Mouse (Mus musculus) midbrain, embryonic 14.5 days (tissue): ENCODE measurements around the gene Fbxw21. TPM values are rescaled to one million over a fixed set of nuclear protein-coding genes. Genes with fewer than 3 reads are reported as not detected.

Experiments
- ATAC-seq: fragments of 200-750 bp; cut with Nextera tagmentation; 2 replicates; pipeline ENCODE4 v1.8.0; 2017; ENCODE audit warnings: moderate number of reproducible peaks, moderate library complexity; ENCODE audit not compliant: low FRiP score, low TSS enrichment
- DNase-seq: peaks from one replicate; pipeline ENCODE4 v3.0.0-alpha.2; 2015
- H3K27ac ChIP-seq: fragments of 300-500 bp; sonication (generic); replicated peaks from 2 replicates; pipeline ENCODE4 v1.5.1; 2014; ENCODE audit warnings: mild to moderate bottlenecking, low read depth, low read length, moderate library complexity
- H3K27me3 ChIP-seq: fragments of 300-500 bp; sonication (generic); 2 replicates; pipeline ENCODE4 v1.6.1; 2014; ENCODE audit warnings: low read length, control low read depth, mixed read lengths; ENCODE audit not compliant: control insufficient read depth, insufficient read depth
- H3K36me3 ChIP-seq: fragments of 300-500 bp; sonication (generic); 2 replicates; pipeline ENCODE4 v1.6.1; 2014; ENCODE audit warnings: low read length, control low read depth; ENCODE audit not compliant: control insufficient read depth, insufficient read depth
- H3K4me1 ChIP-seq: fragments of 300-500 bp; sonication (generic); 2 replicates; pipeline ENCODE4 v1.6.1; 2014; ENCODE audit warnings: mild to moderate bottlenecking, antibody characterized with exemption, low read length, control low read depth; ENCODE audit not compliant: control insufficient read depth, insufficient read depth
- H3K4me2 ChIP-seq: fragments of 300-500 bp; sonication (generic); 2 replicates; pipeline ENCODE4 v1.6.1; 2014; ENCODE audit warnings: mild to moderate bottlenecking, low read length, moderate library complexity
- H3K4me3 ChIP-seq: fragments of 300-500 bp; sonication (generic); replicated peaks from 2 replicates; pipeline ENCODE4 v1.5.1; 2014; ENCODE audit warnings: low read depth, low read length
- H3K9ac ChIP-seq: fragments of 300-500 bp; sonication (generic); replicated peaks from 2 replicates; pipeline ENCODE4 v1.6.1; 2014; ENCODE audit warnings: mild to moderate bottlenecking, low read length, moderate library complexity
- H3K9me3 ChIP-seq: fragments of 300-500 bp; sonication (generic); 2 replicates; pipeline ENCODE4 v1.6.1; 2016; ENCODE audit warnings: low read length, control low read depth, mixed read lengths; ENCODE audit not compliant: control insufficient read depth
- WGBS: fragments of 180-500 bp; shearing (Covaris S2); extraction: QIAGEN DNeasy Blood & Tissue Kit; methylation state at CpG from one replicate; pipeline ENCODE4 v1.1.7; 2014; 5-methylcytosine and 5-hydroxymethylcytosine counted together
- polyA plus RNA-seq: library from polyadenylated mRNA; unstranded; fragments of >200 nt; fragmentation: Nextera tagmentation; extraction: Ambion mirVana; gene quantifications from 2 replicates; pipeline ENCODE4 v1.2.1, GENCODE M21; 2014

Gene Fbxw21
- polyA plus RNA-seq, 1 experiment from 2014 or later: not detected

DNA sequence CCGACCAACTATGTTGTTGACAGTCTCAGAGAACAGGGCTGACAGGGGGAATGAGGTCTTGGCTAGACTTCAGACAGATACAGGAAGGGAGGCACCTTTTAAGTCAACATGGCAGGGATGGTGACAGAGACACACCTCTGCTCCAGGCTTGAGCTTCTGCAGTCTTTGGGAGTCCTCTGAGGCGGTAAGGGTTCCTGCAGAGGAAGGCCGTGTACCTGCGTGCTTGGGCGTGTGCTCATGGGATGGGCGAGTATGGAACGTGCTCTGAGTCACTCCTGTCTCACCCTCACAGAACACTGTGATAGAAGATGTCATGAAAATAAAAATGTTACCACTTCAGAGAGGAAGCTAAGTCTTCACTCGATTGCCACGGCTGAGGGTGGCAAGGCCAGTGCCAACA lies 42.3 kb downstream of the Fbxw21 start:
- Histone ChIP-seq H3K36me3 (peaks cover 60% of the 10 kb centered on the region), H3K4me1 (no peaks in the 10 kb centered on the region), H3K27ac (no peak overlapping the region), H3K4me3 (no peak overlapping the region), H3K4me2 (no peak overlapping the region), H3K9me3 (no peaks in the 10 kb centered on the region), H3K27me3 (no peaks in the 10 kb centered on the region), H3K9ac (no peak overlapping the region)
- ATAC-seq: no peak
- no peak for DNase-seq
- 94% methylated on average over 9 of the region's 9 CpGs for WGBS

DNA sequence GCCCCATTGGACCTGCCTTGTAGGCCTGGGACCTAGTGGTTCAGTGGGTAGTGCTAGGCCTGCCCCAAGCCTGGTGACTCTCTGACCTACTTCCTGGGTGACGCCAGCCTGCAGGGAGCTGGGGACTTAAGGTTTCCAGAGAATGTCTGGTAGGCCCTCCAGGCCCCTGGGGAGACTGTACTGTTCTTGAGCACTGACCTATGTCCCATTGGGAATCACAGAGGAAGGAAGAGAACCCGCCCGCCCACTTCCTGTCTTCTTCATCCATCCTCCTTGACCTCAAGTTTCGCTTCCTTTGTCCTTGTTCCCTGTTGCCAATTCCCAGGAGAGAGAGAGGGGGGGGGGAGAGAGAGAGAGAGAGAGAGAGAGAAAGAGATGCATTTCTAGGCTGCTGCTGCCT lies 43.7 kb downstream of the Fbxw21 start:
- no peaks in the 10 kb centered on the region for H3K4me1 ChIP-seq
- DNase-seq (no peak), ATAC-seq (no peak)
- WGBS: 93% methylated on average over 4 of the region's 4 CpGs
- H3K9ac ChIP-seq: no peak overlapping the region
- no peak overlapping the region for H3K27ac ChIP-seq
- H3K9me3 ChIP-seq: no peaks in the 10 kb centered on the region
- peaks cover 75% of the 10 kb centered on the region for H3K36me3 ChIP-seq
- H3K27me3 ChIP-seq: no peaks in the 10 kb centered on the region
- no peak overlapping the region for H3K4me3 ChIP-seq
- no peak overlapping the region for H3K4me2 ChIP-seq

DNA sequence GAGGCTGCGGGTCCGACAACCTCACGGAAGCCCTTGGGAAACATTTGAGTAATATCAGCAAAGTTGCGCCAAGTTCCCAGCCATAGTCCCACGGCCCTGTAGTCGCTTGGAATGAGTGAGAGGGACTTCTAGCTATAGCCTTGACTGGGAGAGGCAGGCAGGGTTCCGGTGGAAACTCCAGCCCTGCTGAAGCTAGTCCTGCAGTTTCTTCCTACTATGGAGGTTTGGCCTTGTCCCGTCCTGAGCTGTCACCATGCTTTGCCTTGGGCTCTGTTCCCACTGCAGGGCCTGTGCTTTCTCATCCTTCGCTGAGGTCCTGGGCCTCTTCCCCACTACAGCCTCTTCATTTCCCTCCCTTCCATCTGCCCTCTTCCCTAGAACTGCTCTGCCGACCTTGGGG lies 45.6 kb downstream of the Fbxw21 start:
- Histone ChIP-seq H3K9ac (no peak overlapping the region), H3K27me3 (no peaks in the 10 kb centered on the region), H3K4me2 (no peak overlapping the region), H3K4me3 (no peak overlapping the region), H3K9me3 (no peaks in the 10 kb centered on the region), H3K27ac (no peak overlapping the region), H3K4me1 (no peaks in the 10 kb centered on the region), H3K36me3 (peaks cover 94% of the 10 kb centered on the region)
- no peak for ATAC-seq
- no peak for DNase-seq
- 94% methylated on average over 10 of the region's 10 CpGs for WGBS

DNA sequence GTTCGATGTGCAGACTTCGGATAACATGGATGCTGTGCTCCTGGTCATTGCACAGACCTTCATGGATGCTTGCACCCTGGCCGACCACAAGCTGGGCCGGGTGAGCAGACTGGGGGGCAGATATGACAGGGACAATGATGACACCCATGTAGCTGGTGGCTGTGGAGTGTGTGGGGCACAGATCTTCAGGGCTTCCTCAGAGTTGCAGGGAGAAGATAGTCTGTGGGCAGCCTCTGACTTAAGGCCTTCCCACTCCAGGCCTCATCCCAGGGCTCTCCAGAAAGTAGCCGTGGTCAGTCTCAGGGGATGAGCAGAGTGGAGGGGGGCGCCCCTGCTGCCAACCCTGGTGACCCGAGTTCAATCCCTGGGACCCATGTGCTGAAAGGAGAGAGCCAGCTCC lies 47.0 kb downstream of the Fbxw21 start:
- Histone ChIP-seq H3K4me2 (no peak overlapping the region), H3K4me3 (no peak overlapping the region), H3K4me1 (no peaks in the 10 kb centered on the region), H3K9ac (no peak overlapping the region), H3K27me3 (no peaks in the 10 kb centered on the region), H3K27ac (no peak overlapping the region), H3K36me3 (peaks cover 100% of the 10 kb centered on the region), H3K9me3 (no peaks in the 10 kb centered on the region)
- ATAC-seq: no peak
- WGBS: 92% methylated on average over 7 of the region's 7 CpGs
- no peak for DNase-seq

DNA sequence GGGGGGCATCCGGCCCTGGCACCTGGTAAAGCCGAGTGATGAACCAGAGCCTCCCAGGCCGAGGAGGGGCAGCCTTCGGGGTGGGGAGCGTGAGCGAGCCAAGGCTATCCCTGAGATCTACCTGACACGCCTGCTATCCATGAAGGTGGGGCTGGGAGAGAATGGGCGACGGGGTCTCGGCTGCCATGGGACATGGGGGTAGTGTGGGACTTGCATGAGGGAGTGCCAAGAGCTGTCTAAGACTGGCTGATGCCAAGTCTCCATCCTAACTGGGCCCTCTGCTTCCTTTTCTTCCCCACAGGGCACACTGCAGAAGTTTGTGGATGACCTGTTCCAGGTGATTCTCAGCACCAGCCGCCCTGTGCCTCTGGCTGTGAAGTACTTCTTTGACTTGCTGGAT lies 47.6 kb downstream of the Fbxw21 start:
- Histone ChIP-seq H3K36me3 (peaks cover 100% of the 10 kb centered on the region), H3K4me2 (no peak overlapping the region), H3K4me3 (no peak overlapping the region), H3K9ac (no peak overlapping the region), H3K27me3 (no peaks in the 10 kb centered on the region), H3K4me1 (no peaks in the 10 kb centered on the region), H3K9me3 (no peaks in the 10 kb centered on the region), H3K27ac (no peak overlapping the region)
- DNase-seq: no peak
- 95% methylated on average over 11 of the region's 11 CpGs for WGBS
- ATAC-seq: no peak

DNA sequence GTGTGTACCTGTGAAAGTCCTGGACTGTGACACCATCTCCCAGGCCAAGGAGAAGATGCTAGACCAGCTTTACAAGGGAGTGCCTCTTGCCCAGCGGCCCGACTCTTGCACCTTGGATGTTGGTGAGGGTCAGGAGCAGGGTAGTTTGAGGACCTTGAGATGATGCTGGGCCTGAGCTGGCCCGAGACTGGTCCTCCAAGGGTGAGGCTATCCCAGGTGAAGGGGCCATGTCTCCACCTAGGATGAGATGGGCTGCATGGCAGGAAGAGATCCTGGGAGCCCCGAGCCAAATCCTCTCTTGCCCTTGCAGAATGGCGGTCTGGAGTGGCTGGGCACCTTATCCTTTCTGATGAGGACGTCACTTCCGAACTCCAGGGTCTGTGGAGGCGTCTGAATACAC lies 48.5 kb downstream of the Fbxw21 start:
- H3K4me1 ChIP-seq: no peaks in the 10 kb centered on the region
- no peak overlapping the region for H3K4me2 ChIP-seq
- H3K9me3 ChIP-seq: no peaks in the 10 kb centered on the region
- ATAC-seq: no peak
- H3K9ac ChIP-seq: no peak overlapping the region
- no peak for DNase-seq
- no peak overlapping the region for H3K4me3 ChIP-seq
- WGBS: 92% methylated on average over 8 of the region's 8 CpGs
- no peaks in the 10 kb centered on the region for H3K27me3 ChIP-seq
- H3K36me3 ChIP-seq: peaks cover 100% of the 10 kb centered on the region
- H3K27ac ChIP-seq: no peak overlapping the region

DNA sequence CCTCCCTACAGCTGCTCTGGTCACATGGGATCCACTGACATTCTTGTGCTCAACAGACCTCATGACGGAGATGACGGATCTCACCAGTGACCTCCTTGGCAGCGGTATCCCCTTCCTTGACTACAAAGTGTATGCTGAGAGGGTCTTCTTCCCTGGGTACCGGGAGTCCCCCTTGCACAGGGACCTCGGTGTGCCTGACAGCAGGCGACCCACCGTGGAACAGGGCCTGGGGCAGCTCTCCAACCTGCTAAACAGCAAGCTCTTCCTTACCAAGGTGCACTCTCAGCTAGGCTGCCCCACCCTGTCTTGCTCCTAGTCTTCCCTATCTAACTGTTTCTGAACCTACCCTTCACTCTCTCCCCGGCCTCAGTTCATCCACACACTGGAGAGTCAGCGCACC lies 50.2 kb downstream of the Fbxw21 start:
- peaks cover 99% of the 10 kb centered on the region for H3K36me3 ChIP-seq
- 96% methylated on average over 9 of the region's 9 CpGs for WGBS

DNA sequence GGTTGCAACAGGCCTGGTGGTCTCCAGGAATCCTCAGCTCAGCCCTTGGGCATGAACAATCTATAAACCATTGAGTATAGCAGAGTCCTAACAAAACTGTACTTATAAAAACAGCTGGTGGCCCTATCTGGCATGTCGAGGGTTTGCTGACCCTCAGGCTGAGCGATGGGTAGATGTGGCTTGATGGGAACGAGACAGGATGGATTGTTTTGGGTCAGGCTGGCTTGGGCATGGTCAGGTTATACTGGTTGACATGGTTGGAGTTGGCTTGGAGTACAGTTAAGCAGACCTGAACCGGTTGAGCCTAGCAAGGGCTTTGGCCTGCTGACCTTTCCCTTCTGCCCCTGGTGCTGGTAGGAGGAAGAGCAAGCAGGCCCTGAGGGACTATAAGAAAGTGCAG lies 50.7 kb downstream of the Fbxw21 start:
- no peak for ATAC-seq
- 91% methylated on average over 4 of the region's 4 CpGs for WGBS
- no peak overlapping the region for H3K4me3 ChIP-seq
- H3K4me1 ChIP-seq: no peaks in the 10 kb centered on the region
- no peak for DNase-seq
- no peaks in the 10 kb centered on the region for H3K9me3 ChIP-seq
- H3K27ac ChIP-seq: no peak overlapping the region
- no peak overlapping the region for H3K4me2 ChIP-seq
- peaks cover 99% of the 10 kb centered on the region for H3K36me3 ChIP-seq
- no peak overlapping the region for H3K9ac ChIP-seq
- no peaks in the 10 kb centered on the region for H3K27me3 ChIP-seq

More for the DNA sequence above, 50.2 kb downstream of the Fbxw21 start:
- no peak for DNase-seq
- ATAC-seq: no peak
- Histone ChIP-seq H3K4me2 (no peak overlapping the region), H3K9me3 (no peaks in the 10 kb centered on the region), H3K4me1 (no peaks in the 10 kb centered on the region), H3K27ac (no peak overlapping the region), H3K9ac (no peak overlapping the region), H3K4me3 (no peak overlapping the region), H3K27me3 (no peaks in the 10 kb centered on the region)

DNA sequence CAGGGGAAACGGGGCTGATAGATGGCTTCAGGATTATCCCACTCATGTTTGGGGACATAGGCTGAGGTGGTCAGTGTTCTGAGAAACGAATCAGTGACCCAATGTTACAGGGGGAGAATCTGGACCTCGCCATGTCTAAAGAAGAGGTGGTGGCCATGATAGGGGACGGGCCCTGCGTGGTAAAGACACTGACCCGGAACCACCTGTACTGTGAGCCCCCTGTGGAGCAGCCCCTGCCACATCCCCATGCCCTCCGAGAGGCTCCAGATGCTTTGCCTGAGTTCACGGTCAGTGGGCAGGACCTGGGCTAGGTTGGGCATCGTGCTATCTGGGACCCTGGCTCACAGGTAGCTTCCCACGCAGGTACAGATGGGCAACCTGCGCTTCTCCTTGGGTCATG lies 51.6 kb downstream of the Fbxw21 start:
- H3K27ac ChIP-seq: no peak overlapping the region
- DNase-seq (no peak), ATAC-seq (no peak)
- H3K4me2 ChIP-seq: no peak overlapping the region
- H3K9me3 ChIP-seq: no peaks in the 10 kb centered on the region
- H3K9ac ChIP-seq: no peak overlapping the region
- H3K27me3 ChIP-seq: no peaks in the 10 kb centered on the region
- H3K4me1 ChIP-seq: no peaks in the 10 kb centered on the region
- H3K4me3 ChIP-seq: no peak overlapping the region
- WGBS: 92% methylated on average over 11 of the region's 11 CpGs
- H3K36me3 ChIP-seq: peaks cover 99% of the 10 kb centered on the region
